Mouse (Mus musculus) T-helper 17 cell (primary cell): ENCODE measurements at regions not wholly inside any gene's neighbourhood (a gene's known extent, or its start where the extent isn't known, plus 50 kb on each side); places are given as distances from the start of the nearest gene placed in this dataset.

ENCODE experiments used
- in situ Hi-C, 2 experiments: fragments of 300-600 bp; cut with MboI, MseI; formaldehyde crosslinking; loops; 1 replicate in 1 of 2; 2 replicates in 1 of 2; pipeline ENCODE4 v1.15.1; 2025; ENCODE audit warnings: high pct_unique_total_duplicates in 2 of 2

- in situ Hi-C loops = no loop called here
Observed at GRCm38 (mm10) chr16:74984207-74984606, 572.6 kb upstream of the Robo2 start.

GRCm38 (mm10) chr16:74966099-74966498 is 554.5 kb upstream of the Robo2 start:
- in situ Hi-C loops = no loop called here

GRCm38 (mm10) chr16:74929739-74930138 is 518.1 kb upstream of the Robo2 start:
- in situ Hi-C loops = no loop called here

GRCm38 (mm10) chr16:74900835-74901234 is 489.2 kb upstream of the Robo2 start:
- in situ Hi-C loops = no loop called here

GRCm38 (mm10) chr16:74887724-74888123 is 476.1 kb upstream of the Robo2 start:
- in situ Hi-C loops = no loop called here

GRCm38 (mm10) chr16:74878603-74879002 is 467.0 kb upstream of the Robo2 start:
- in situ Hi-C loops = no loop called here

GRCm38 (mm10) chr16:74873756-74874155 is 462.1 kb upstream of the Robo2 start:
- in situ Hi-C loops = no loop called here

- in situ Hi-C loops = no loop called here
Observed at GRCm38 (mm10) chr16:74857752-74858151, 446.1 kb upstream of the Robo2 start.

GRCm38 (mm10) chr16:74840006-74840405 is 428.4 kb upstream of the Robo2 start:
- in situ Hi-C loops = no loop called here

- in situ Hi-C loops = no loop called here
Observed at GRCm38 (mm10) chr16:74814386-74814785, 402.8 kb upstream of the Robo2 start.

GRCm38 (mm10) chr16:74809154-74809825 is 397.7 kb upstream of the Robo2 start:
- in situ Hi-C loops = no loop called here

- in situ Hi-C loops = no loop called here
Observed at GRCm38 (mm10) chr16:74806775-74807174, 395.1 kb upstream of the Robo2 start.

- in situ Hi-C loops = no loop called here
Observed at GRCm38 (mm10) chr16:74801296-74801695, 389.7 kb upstream of the Robo2 start.

- in situ Hi-C loops = no loop called here
Observed at GRCm38 (mm10) chr16:74796303-74796653, 384.7 kb upstream of the Robo2 start.

- in situ Hi-C loops = no loop called here
Observed at GRCm38 (mm10) chr16:74795360-74796302, 384.0 kb upstream of the Robo2 start.

GRCm38 (mm10) chr16:74785365-74786119 is 373.9 kb upstream of the Robo2 start:
- in situ Hi-C loops = no loop called here

GRCm38 (mm10) chr16:74780388-74780787 is 368.8 kb upstream of the Robo2 start:
- in situ Hi-C loops = no loop called here

- in situ Hi-C loops = no loop called here
Observed at GRCm38 (mm10) chr16:74768264-74768663, 356.6 kb upstream of the Robo2 start.

- in situ Hi-C loops = no loop called here
Observed at GRCm38 (mm10) chr16:74756720-74757345, 345.2 kb upstream of the Robo2 start.

GRCm38 (mm10) chr16:74750900-74751299 is 339.3 kb upstream of the Robo2 start:
- in situ Hi-C loops = no loop called here

- in situ Hi-C loops = no loop called here
Observed at GRCm38 (mm10) chr16:74749006-74749405, 337.4 kb upstream of the Robo2 start.

GRCm38 (mm10) chr16:74743512-74743911 is 331.9 kb upstream of the Robo2 start:
- in situ Hi-C loops = no loop called here
